Mouse (Mus musculus): ENCODE results near the gene Cdk2ap2. TPM values are rescaled to one million over a fixed set of nuclear protein-coding genes. Genes with fewer than 3 reads are reported as not detected.
"Not testable (repeated sequence)": the region's sequence is repeated elsewhere in the genome, so short reads cannot be mapped to it uniquely, and the experiment has no call there.

The Cdk2ap2 gene
- total RNA-seq, 2 experiments from 2014 or later, result 34.5 to 37.8 TPM

DNA sequence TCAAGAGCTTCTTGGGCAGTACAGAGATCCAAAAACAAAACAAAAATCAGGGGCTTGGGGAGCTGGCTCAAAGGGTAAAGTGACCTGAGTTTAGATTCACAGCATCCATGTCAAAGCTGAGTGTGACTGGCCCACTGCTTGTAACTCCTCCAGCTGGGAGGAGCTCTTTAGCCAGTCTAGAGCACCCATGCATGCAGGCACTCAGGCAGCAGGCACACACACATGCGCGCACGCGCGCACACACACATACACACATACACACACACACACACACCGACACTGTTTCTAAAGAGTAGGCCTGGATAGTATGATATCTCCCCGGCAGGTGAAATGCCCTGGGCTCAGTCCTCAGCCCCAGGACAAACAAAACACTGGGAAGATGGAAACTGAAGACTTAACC lies 20.0 kb downstream of the Cdk2ap2 start:
- DNase-seq, result no peak

GRCm38 (mm10) chr19:4118350-4118749 lies 21.4 kb downstream of the Cdk2ap2 start:
- no peak for DNase-seq

- no peak for DNase-seq
Observed at GRCm38 (mm10) chr19:4119716-4120487, 22.9 kb downstream of the Cdk2ap2 start.

DNA sequence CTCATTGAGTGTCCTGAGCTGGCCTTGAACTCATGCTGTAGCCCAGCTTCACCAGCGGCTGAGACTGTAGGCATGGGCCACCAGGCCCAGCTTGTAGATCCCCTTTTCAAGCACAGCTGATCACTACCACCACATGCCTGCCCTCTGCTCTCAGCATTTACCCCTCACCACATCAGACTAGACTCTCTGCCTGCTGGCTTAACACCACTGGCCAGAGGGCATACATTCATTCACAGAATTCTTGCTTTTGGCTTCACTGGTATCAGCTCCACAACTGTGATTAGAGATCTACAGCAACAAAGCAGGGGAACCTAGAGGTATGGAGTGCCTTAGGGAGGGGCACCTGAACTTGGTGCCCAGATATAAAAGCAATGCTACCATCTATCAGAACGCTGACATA lies 23.5 kb downstream of the Cdk2ap2 start:
- DNase-seq, result no peak

DNA sequence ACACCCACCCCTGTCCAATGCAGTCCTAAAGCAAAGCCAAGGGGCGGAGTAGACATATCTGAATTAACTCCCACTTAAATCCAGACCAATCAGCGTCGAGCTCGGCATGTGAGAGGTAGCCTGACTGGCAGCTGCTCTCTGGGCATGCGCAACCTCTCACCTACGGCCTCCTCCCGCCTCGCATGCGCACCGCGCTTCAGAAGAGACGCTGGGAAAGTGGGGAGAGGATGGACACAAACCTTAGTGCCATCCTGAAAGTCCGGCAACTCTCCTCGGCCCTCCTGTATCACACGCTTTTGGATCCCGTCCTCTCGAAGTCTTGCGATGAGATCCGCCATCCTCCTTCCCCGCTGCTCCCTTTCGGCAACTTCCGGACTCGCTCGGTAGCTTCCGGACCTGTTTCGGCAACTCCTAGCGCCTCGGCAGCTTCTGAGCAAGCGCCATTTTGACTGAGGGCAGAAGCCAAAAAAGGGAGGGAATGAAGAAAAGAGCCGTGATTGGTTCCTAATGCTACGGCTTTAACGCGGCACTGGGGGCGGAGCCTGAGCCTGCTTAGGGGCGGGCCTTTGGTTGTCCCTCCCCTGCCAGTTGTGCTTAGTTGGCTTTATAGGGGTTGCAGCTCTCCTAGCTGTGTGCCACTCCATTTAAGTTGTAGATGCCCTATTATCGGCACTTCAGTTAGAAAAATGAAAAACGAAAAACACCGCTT lies 24.3 kb downstream of the Cdk2ap2 start:
- peak; percentile 99 to 100 for DNase-seq

GRCm38 (mm10) chr19:4121896-4122295 lies 24.9 kb downstream of the Cdk2ap2 start:
- not testable (repeated sequence) for DNase-seq

GRCm38 (mm10) chr19:4122411-4123370 lies 25.7 kb downstream of the Cdk2ap2 start:
- DNase-seq, result no peak

GRCm38 (mm10) chr19:4124432-4124831 lies 27.4 kb downstream of the Cdk2ap2 start:
- DNase-seq, result no peak

DNA sequence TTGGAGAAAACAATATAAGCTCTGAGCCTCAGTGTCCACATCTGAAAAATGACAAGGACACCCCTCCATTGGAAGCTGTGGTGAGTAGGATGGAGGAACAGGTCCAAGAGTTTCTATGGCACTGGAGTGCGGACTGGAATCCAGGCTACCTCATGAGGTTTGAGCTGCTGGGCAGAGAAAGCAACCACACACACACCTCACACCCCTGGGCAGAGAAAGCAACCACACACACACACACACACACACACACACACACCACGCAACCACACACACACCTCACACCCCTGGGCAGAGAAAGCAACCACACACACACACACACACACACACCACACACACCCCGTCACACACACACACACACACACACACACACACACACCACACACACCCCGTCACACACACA lies 28.3 kb downstream of the Cdk2ap2 start:
- DNase-seq, result peak in 1 of 2 experiments; percentile 44

DNA sequence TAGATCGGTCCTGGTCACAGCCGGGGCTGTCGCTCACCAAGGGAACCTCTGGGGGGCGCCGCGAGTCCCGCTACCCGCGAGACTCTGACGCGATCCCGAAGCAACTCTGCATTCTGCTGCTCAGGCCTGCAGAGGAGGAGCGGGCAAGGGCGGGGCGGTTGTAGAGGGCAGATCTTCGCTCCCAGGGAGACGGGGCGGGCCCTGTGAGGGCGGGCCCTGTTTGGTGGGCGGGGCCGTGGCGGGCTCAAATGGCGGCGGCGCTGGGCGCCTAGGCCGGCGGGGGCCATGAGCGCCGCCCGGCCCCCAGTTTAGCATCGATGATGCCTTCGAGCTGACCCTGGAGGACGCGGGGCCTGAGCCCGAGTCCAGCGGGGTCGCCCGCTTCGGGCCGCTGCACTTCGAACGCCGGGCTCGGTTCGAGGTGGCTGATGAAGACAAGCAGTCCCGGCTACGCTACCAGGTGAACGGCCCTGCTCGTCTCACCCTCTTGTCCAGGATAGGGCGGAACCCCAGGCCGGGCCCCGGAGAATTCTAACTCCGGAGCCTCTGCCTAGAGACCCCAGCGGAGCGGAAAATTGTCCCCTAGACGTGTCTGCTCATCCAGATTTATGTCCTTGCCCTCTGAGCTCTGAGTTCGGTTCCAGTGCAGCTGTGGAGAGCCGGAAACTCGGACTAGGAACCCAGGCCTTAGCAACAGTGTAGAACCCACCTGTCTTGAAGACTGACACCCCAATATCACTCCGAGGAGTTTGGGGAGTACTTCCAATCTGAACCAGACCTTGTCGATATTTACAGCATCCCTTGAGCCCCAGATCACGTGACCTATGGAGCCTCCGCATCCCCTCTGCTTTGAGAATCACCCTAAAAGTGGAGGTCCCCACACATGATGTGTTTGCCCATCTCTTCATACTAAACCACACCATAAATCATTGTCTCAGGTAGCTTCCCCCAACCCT lies 29.0 kb downstream of the Cdk2ap2 start, which contains the start of gene Aip:
Aip (minus strand) TSS at position 118 of the 956 bp plus-strand sequence.
- DNase-seq, result peak; percentile 98 to 99

DNA sequence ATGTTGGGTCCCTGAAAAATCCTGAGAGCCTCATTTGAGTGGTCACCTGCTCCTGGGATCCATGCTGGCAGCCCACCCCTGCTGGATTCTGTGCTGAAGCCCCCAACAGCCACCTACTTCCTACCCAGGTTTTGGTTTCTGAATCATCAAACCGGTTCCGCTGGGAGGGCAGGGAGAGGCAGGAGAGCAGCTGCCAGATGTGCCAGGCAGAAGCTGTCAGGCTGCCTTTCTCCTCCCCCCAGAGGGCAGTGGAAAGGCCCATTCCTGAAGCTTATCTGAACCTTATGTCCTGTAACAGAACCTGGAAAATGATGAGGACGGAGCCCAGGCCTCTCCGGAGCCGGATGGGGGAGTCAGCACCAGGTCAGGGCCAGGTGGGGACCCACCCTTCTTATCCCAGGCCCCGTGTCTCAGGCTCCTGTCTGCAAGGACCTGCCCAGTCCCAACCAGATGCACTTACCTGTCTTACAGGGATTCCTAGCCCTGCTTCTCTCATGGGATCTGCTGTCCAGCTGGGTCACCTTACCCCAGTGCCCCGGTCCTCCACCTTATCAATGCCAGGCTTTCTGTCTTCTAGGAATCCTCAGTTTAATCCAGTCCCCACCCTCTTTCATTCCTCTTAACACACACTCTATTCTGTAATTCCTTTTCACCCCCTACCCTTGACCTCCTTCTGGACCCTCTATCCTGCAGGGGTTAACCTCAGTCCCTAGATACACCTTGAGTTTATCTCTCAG lies 29.9 kb downstream of the Cdk2ap2 start:
- DNase-seq, result no peak

DNA sequence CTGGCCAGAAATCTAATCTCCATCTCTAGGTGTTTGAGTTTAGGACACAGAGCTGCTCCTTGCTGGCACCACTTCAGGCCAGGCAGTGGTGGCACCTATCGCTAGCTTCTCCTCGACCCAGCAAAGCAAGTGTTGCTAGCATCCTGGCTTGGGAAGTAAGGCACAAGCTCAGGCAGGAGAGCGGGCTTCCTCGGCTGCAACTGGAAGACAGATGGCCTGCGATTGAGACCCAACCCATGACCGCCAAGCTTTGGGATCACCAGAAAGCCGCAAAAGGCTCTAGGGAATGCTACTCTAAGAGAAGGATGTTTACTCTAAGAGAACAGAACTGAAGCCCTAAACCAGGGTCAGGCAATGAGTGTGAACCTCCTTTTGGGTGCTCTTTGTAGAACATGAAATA lies 32.5 kb downstream of the Cdk2ap2 start:
- no peak for DNase-seq

DNA sequence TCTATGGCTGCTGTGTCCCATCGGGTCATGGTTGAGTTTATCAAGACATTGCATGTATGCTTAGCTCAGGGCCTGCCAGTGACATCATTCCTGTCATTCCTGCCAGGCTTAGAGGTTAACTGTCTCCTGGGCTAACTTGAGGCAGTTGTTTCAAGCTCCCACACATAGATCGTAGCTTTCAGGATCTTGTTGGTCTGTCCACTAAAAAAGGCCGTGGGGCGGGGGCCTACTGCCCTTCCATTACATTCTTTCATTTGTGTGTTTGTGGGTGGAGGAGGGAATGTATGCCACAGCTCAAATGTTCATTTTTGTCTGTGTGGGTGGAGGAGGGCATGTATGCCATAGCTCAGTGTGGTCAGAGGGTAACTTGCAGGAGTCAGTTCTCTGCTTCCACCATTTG lies 33.1 kb downstream of the Cdk2ap2 start:
- no peak for DNase-seq

DNA sequence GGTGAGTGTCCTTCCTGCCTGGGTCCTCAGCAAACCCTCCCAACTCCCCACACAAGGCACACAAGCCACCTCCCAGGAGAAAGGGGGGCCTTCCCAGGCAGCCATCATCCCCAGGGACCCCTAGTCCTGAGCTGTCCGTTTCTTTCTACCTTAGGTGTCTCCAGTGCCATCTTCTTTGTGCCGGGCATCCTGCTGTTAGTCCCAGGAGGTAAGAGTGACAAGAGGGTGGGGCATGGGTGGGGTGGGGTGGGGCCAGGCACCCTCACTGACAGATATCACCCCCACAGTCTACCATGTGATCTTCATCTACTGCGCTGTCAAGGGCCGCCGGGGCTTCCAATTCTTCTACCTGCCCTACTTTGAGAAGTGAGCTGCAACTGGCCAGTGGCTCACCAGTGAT lies 34.1 kb downstream of the Cdk2ap2 start:
- no peak for DNase-seq

- no peak for DNase-seq
Observed at GRCm38 (mm10) chr19:4131768-4132167, 34.8 kb downstream of the Cdk2ap2 start.

GRCm38 (mm10) chr19:4134354-4134753 lies 37.4 kb downstream of the Cdk2ap2 start:
- no peak for DNase-seq

GRCm38 (mm10) chr19:4135229-4135962 lies 38.4 kb downstream of the Cdk2ap2 start:
- DNase-seq, result not testable (repeated sequence)

- not testable (repeated sequence) for DNase-seq
Observed at GRCm38 (mm10) chr19:4135963-4136345, 39.0 kb downstream of the Cdk2ap2 start.

GRCm38 (mm10) chr19:4136463-4136862 lies 39.5 kb downstream of the Cdk2ap2 start:
- no peak for DNase-seq

DNA sequence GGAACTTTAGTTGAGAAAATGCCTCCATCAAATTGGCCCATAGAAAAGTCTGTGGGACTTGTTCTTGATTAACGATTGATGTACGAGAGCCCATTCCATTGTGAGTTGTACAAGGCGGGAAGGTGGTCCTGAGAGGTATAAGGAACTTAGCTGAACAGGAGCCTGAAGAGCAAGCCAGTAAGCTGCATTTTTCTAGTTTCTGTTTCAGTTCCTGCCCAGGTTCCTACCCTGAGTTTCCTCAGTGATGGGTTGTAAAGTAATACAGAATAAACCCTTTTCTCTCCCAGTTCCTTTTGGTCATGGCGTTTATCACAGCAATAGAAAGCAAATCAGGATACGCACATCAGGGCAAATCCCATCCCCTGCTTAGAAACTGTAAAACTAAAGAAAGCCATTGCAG lies 40.9 kb downstream of the Cdk2ap2 start:
- no peak for DNase-seq

Measured in heart, adult 18-20 months (tissue).